Mouse (Mus musculus): Measurements from ENCODE around the gene Gm11172. TPM values are rescaled to one million over a fixed set of nuclear protein-coding genes. Genes with fewer than 3 reads are reported as not detected.

The Gm11172 gene
- total and polyA plus RNA-seq, 3 experiments = not detected

GRCm38 (mm10) chr16:10825840-10826239 lies 13.1 kb downstream of the Gm11172 start:
- dilution Hi-C loops (cut with MboI; ENCODE audit: extremely low pct_ligation_motif_present, extremely low pct_unique_long_range_greater_than_20kb, low sequenced_read_pairs) = no loop called here

GRCm38 (mm10) chr16:10827269-10827668 lies 14.6 kb downstream of the Gm11172 start:
- Histone ChIP-seq H3K27ac (ENCODE audit: insufficient read depth, low read depth) (no peak overlapping the region), H3K4me2 (ENCODE audit: insufficient read depth, low read depth, poor library complexity, severe bottlenecking) (no peak overlapping the region), H3K79me2 (replicated peaks; ENCODE audit: control insufficient read depth, extremely low read depth, insufficient read depth, poor library complexity, severe bottlenecking) (no peaks in the 10 kb centered on the region), H3K27me3 (replicated peaks) (no peaks in the 10 kb centered on the region), H3K9me3 (replicated peaks; ENCODE audit: low read length) (peaks cover 6% of the 10 kb centered on the region), H3K4me1 (ENCODE audit: control insufficient read depth in 1 of 2, insufficient read depth in 2 of 2) (peaks cover 3 to 4% of the 10 kb centered on the region in 2 experiments; a peak in 3 of 4 replicates), H3K4me3 (replicated peaks in 1 of 3; ENCODE audit: low read depth in 2 of 3, low read length in 2 of 3, poor library complexity in 1 of 3) (no peak overlapping the region), H3K36me3 (replicated peaks in 1 of 2; ENCODE audit: control insufficient read depth in 1 of 2, insufficient read depth in 1 of 2, low read length in 1 of 2) (no peaks in the 10 kb centered on the region), H3K9ac (ENCODE audit: insufficient read depth, low read depth) (no peak overlapping the region)
- DNase-seq (ENCODE audit: extremely low read depth) = no peak
- dilution Hi-C loops (cut with MboI; ENCODE audit: extremely low pct_ligation_motif_present, extremely low pct_unique_long_range_greater_than_20kb, low sequenced_read_pairs) (no loop called here), in situ Hi-C loops (cut with MboI; ENCODE audit: low pct_ligation_motif_present, low pct_unique_long_range_greater_than_20kb, low sequenced_read_pairs) (no loop called here)
- TF ChIP-seq RCOR1 (conservative IDR thresholded peaks at IDR 0.05; ENCODE audit: low read depth, low read length) (no peak), JUND (conservative IDR thresholded peaks at IDR 0.05; ENCODE audit: low read depth, low read length) (no peak), POLR2AphosphoS2 (IDR thresholded peaks at IDR 0.05; ENCODE audit: low read depth, low read length) (no peak), POLR2A (IDR thresholded peaks at IDR 0.05; ENCODE audit: low read depth, low read length) (no peak), E2F4 (IDR thresholded peaks at IDR 0.05; ENCODE audit: insufficient replicate concordance, low read depth, low read length) (no peak), ZMIZ1 (IDR thresholded peaks at IDR 0.05; ENCODE audit: low read depth, low read length) (no peak), KAT2A (IDR thresholded peaks at IDR 0.05; ENCODE audit: insufficient replicate concordance, low read length) (no peak), NELFE (IDR thresholded peaks at IDR 0.05; ENCODE audit: low read depth, low read length) (no peak), JUN (IDR thresholded peaks at IDR 0.05; ENCODE audit: insufficient read depth, low read depth, low read length) (no peak), UBTF (IDR thresholded peaks at IDR 0.05; ENCODE audit: low read depth, low read length) (no peak), NRF1 (IDR thresholded peaks at IDR 0.05; ENCODE audit: low read depth, low read length) (no peak), BHLHE40 (IDR thresholded peaks at IDR 0.05; ENCODE audit: low read depth, low read length) (no peak)

More at GRCm38 (mm10) chr16:10825840-10826239, 13.1 kb downstream of the Gm11172 start:
- no peaks in the 10 kb centered on the region for H3K36me3 ChIP-seq (replicated peaks in 1 of 2; ENCODE audit: control insufficient read depth in 1 of 2, insufficient read depth in 1 of 2, low read length in 1 of 2)
- peaks cover 8 to 13% of the 10 kb centered on the region in 2 experiments for H3K4me1 ChIP-seq (ENCODE audit: control insufficient read depth in 1 of 2, insufficient read depth in 2 of 2)
- no peak overlapping the region for H3K27ac ChIP-seq (ENCODE audit: insufficient read depth, low read depth)
- DNase-seq (ENCODE audit: extremely low read depth) = no peak
- TF ChIP-seq TCF12 (IDR thresholded peaks at IDR 0.05; ENCODE audit: low read depth, low read length) = no peak
- TF ChIP-seq MYC (IDR thresholded peaks at IDR 0.05; ENCODE audit: low read depth, low read length) = no peak
- TF ChIP-seq ETS1 (conservative IDR thresholded peaks at IDR 0.05; ENCODE audit: low read depth, low read length) = no peak
- TF ChIP-seq NRF1 (IDR thresholded peaks at IDR 0.05; ENCODE audit: low read depth, low read length) = no peak
- no peak for TF ChIP-seq POLR2AphosphoS2 (IDR thresholded peaks at IDR 0.05; ENCODE audit: low read depth, low read length)
- TF ChIP-seq CTCF (conservative IDR thresholded peaks at IDR 0.05 in 1 of 2, IDR thresholded peaks at IDR 0.05 in 1 of 2; ENCODE audit: low read depth in 2 of 2, low read length in 2 of 2) = no peak
- no peak for TF ChIP-seq RCOR1 (conservative IDR thresholded peaks at IDR 0.05; ENCODE audit: low read depth, low read length)
- no peak for TF ChIP-seq ZMIZ1 (IDR thresholded peaks at IDR 0.05; ENCODE audit: low read depth, low read length)
- in situ Hi-C loops (cut with MboI; ENCODE audit: low pct_ligation_motif_present, low pct_unique_long_range_greater_than_20kb, low sequenced_read_pairs) = no loop called here
- no peak overlapping the region for H3K4me2 ChIP-seq (ENCODE audit: insufficient read depth, low read depth, poor library complexity, severe bottlenecking)
- H3K79me2 ChIP-seq (replicated peaks; ENCODE audit: control insufficient read depth, extremely low read depth, insufficient read depth, poor library complexity, severe bottlenecking) = no peaks in the 10 kb centered on the region
- no peak overlapping the region for H3K4me3 ChIP-seq (replicated peaks in 1 of 3; ENCODE audit: low read depth in 2 of 3, low read length in 2 of 3, poor library complexity in 1 of 3)
- H3K9me3 ChIP-seq (replicated peaks; ENCODE audit: low read length) = peaks cover 3% of the 10 kb centered on the region
- H3K9ac ChIP-seq (ENCODE audit: insufficient read depth, low read depth) = no peak overlapping the region
- no peaks in the 10 kb centered on the region for H3K27me3 ChIP-seq (replicated peaks)

Measured in CH12.LX (cell line).